Mouse (Mus musculus) CH12.LX (cell line): ENCODE results near the gene Lmod3.

ENCODE experiments used
- CHD2 ChIP-seq: IDR thresholded peaks from 2 replicates; pipeline ENCODE4 v1.6.1; 2011; ENCODE audit warnings: low read length, improper control_type of control experiment
- CTCF ChIP-seq, 2 experiments: IDR thresholded peaks in 1 of 2; conservative IDR thresholded peaks in 1 of 2; 2 replicates each; pipeline ENCODE4 v1.5.1; 2011 to 2012; ENCODE audit warnings: low read depth in 2 of 2, low read length in 2 of 2, improper control_type of control experiment in 1 of 2, inconsistent platforms in 1 of 2, mild to moderate bottlenecking in 1 of 2, moderate library complexity in 1 of 2
- MXI1 ChIP-seq: IDR thresholded peaks from 2 replicates; pipeline ENCODE4 v1.6.1; 2011; ENCODE audit warnings: mild to moderate bottlenecking, low read depth, low read length, improper control_type of control experiment
- NELFE ChIP-seq: IDR thresholded peaks from 2 replicates; pipeline ENCODE4 v1.6.1; 2011; ENCODE audit warnings: low read depth, low read length, improper control_type of control experiment
- NRF1 ChIP-seq: IDR thresholded peaks from 2 replicates; pipeline ENCODE4 v1.6.1; 2014; ENCODE audit warnings: low read depth, mild to moderate bottlenecking, inconsistent platforms, low read length, improper control_type of control experiment, moderate library complexity
- UBTF ChIP-seq: IDR thresholded peaks from 2 replicates; pipeline ENCODE4 v1.6.1; 2012; ENCODE audit warnings: low read depth, mild to moderate bottlenecking, inconsistent platforms, low read length, improper control_type of control experiment, moderate library complexity
- USF2 ChIP-seq: conservative IDR thresholded peaks from 2 replicates; pipeline ENCODE4 v1.6.1; 2011; ENCODE audit warnings: low read depth, low read length, improper control_type of control experiment
- ZC3H11A ChIP-seq: IDR thresholded peaks from 2 replicates; pipeline ENCODE4 v1.6.1; 2012; ENCODE audit warnings: low read depth, mild to moderate bottlenecking, inconsistent platforms, low read length, improper control_type of control experiment

DNA sequence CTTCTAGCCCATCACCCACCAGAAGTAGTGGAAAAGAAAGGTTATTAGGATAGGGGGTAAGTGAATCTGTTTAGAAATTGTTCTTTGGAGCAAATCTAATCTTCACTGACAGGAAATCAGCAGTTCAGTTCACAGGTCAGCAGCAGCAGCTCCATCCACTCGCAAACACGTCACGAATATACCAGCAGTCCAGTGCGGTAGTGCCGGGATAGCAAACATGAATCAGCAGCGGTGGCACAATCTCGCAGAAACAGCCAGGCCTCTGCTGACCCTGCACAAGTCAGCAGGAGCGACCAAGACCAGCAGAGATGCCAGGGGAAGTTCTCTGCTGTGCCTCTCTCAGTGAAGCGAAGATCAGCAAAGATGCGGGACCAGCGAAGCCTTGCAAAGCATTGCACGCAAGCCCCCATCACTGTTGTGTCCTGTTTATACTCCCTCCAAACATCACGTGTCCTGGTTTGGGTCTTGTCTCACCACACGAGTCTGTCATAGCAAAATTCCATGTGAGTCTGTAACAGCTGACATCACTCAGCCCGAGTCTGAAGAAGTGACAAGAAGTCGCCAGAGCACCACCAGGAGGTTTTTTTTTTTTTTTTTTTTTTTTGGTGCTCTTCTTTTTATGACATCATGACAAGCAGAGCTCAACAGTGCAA, 20.6 kb upstream of the Lmod3 start:
- TF ChIP-seq CTCF (conservative IDR thresholded peaks at IDR 0.05 in 1 of 2, IDR thresholded peaks at IDR 0.05 in 1 of 2; ENCODE audit: low read depth in 2 of 2, low read length in 2 of 2) (no peak), MXI1 (no peak), UBTF (no peak), NRF1 (no peak), NELFE (no peak), ZC3H11A (no peak), USF2 (no peak), CHD2 (no peak)
